Mouse (Mus musculus) spleen, postnatal 10 days (tissue): ENCODE results near the gene Hp.
A peak's percentile ranks its signal among the peaks of the same experiment; 100 is the strongest.

Source experiments
- DNase-seq, 2 experiments: peaks; one replicate each; pipeline ENCODE4 v3.0.0; 2021 to 2022; ENCODE audit warnings: low spot score in 2 of 2

Gene Hp

DNA sequence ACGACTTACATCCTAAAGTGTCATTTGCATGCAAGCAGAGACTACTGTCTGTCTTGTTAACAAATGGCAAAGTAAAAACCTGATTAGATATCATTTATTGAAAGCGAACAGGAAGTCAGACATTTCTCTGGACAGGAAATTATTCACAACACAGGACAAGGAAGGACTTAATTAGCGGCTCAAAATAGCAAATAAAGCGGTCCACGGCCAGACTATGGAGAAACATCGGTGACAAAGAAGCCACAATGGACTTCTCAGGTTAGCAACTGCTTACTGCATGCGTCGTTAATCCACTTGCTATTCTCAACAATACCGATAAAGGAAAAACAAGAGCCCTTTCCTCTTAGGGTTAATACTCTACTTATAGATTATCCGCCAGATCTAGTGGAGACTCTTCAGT, 14.2 kb downstream of the Hp start:
- no peak for DNase-seq

DNA sequence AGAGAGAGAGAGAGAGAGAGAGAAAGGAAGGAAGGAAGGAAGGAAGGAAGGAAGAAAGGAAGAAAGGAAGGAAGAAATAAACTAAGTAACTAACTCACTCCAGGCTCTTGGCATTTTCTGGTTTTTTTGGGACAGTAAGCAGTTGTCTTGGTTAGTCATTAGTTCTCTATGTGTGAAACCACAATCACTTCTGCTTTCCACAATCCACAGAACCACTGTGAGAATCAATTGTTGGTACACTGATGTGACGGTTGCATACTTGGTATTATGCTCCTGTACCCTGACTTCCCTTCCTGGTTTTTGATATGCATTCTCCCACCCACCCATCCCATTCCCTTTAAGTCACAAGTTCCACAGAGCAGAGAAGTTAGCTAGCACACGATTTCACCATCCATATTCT, 15.1 kb downstream of the Hp start:
- DNase-seq: no peak

- DNase-seq: peak; percentile 17 to 47
Measured at GRCm38 (mm10) chr8:109551663-109552062, 27.3 kb downstream of the Hp start.

DNA sequence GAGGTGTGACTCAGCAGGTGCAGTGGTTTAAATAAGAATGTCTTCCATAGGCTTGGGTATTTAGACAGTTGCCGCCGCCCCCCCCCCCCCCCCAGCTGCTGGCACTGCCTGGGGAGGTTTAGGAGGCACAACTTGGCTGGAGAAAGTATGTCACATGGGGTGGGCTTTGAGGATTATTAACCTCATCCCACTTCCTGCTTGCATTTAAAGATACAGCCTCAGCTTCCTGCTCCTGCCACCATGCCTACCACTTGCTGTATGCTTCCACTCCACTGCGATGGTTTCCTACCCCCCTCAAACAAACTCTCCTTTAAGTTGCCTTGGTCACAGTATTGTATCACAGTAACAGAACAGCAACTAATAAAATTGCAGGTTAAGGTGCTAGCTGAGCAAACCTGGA, 34.9 kb downstream of the Hp start:
- no peak for DNase-seq

- DNase-seq: no peak
Measured at GRCm38 (mm10) chr8:109542748-109543519, 36.0 kb downstream of the Hp start.

DNA sequence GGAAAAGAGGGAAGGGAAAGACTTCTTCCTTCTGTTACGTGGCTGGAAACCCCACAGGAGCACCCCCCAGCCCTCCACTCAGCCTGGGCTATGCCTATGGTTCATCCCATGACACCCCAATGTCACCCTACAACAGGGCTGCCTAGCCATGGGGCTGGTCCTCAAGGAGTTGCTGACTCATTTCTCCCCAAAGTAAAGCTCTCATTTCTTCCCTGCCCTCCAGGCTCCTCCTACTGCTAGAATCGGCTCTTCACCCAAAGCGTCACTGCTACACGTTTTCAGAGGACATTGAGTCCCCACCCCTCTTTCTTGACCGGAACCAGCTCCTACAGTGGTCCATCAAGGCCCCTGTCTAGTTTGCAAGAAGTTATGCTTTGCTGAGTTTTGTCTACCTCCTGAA, 36.8 kb downstream of the Hp start:
- no peak for DNase-seq

GRCm38 (mm10) chr8:109536703-109537102, 42.3 kb downstream of the Hp start:
- DNase-seq: peak; percentile 67 to 84

- peak; percentile 45 to 68 for DNase-seq
Measured at GRCm38 (mm10) chr8:109535140-109535990, 43.6 kb downstream of the Hp start.
